In the genomic region with DNA sequence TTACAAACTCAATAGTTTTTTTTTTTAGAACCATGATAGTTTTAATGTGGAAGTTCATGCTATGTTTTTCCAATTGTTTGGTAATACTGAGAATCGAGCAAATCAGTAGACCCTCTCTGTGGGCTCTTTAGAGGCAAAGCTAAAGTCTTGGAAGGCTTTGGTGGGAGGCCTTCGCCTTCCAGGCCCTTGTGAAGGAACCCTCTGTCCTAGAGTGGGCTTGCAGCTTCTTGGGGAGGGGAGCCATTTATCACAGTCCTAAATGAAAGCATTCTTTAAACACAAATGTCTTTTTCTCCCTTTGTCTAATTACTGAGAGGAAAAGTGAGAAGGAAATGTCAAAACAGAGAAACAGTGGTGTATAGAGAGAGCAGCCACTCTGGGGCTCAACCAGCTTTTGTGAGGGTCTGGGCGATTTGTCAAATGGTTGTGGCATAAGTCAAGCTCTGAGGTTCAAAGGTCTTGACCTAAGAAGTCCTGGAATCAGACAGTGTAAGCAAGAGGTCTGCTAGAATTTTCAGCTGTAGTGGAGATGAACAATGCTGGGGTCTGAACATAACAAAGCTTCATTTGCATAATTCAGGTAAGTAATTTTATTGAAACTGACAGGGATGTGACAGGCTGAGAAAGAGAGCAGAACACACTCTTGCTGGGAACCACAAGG, we compare ENCODE assay signal across 14 mouse cellular contexts.
DNase-seq lines count a peak whose midpoint lies in the region; ATAC-seq and TF ChIP-seq lines count a peak whose summit lies in the region.
"Had no signal": no experiment of that assay in that cellular context is flagged by ENCODE, and none has a peak within 500 bp of the region (broad histone marks: within the 10 kb centered on the region; RNA-seq: fewer than 3 reads in every experiment).

No protein-coding gene starts in this region.

- H3K9me3 ChIP-seq in forebrain, embryonic 13.5 days (replicated peaks) = no peaks in the 10 kb centered on the region
- no peaks in the 10 kb centered on the region for H3K9me3 ChIP-seq in hindbrain, postnatal 0 days (ENCODE audit: low read length)
- H3K9me3 ChIP-seq in neural tube, embryonic 12.5 days = no peaks in the 10 kb centered on the region
- no peaks in the 10 kb centered on the region for H3K9me3 ChIP-seq in heart, embryonic 12.5 days (replicated peaks)
- H3K9me3 ChIP-seq: limb, embryonic 12.5 days had no signal

- peak overlapping the region; percentile 73 for H3K27ac ChIP-seq in forebrain, embryonic 13.5 days
- H3K27ac ChIP-seq in hindbrain, postnatal 0 days = peak overlapping the region; percentile 45; the same call in 1 of the 2 replicates
- H3K27ac ChIP-seq in neural tube, embryonic 12.5 days = no peak overlapping the region
- H3K27ac ChIP-seq in heart, embryonic 12.5 days (ENCODE audit: poor library complexity, severe bottlenecking) = no peak overlapping the region
- H3K27ac ChIP-seq: limb, embryonic 12.5 days; macrophage had no signal

- no peak overlapping the region for H3K9ac ChIP-seq in forebrain, embryonic 13.5 days
- H3K9ac ChIP-seq in hindbrain, postnatal 0 days (replicated peaks; ENCODE audit: low read length) = no peak overlapping the region
- no peak overlapping the region for H3K9ac ChIP-seq in neural tube, embryonic 12.5 days
- no peak overlapping the region for H3K9ac ChIP-seq in heart, embryonic 12.5 days
- H3K9ac ChIP-seq: limb, embryonic 12.5 days had no signal

- no peaks in the 10 kb centered on the region for H3K27me3 ChIP-seq in forebrain, embryonic 13.5 days
- no peaks in the 10 kb centered on the region for H3K27me3 ChIP-seq in hindbrain, postnatal 0 days (ENCODE audit: insufficient read depth, low read length)
- no peaks in the 10 kb centered on the region for H3K27me3 ChIP-seq in neural tube, embryonic 12.5 days (replicated peaks)
- H3K27me3 ChIP-seq in heart, embryonic 12.5 days (replicated peaks) = no peaks in the 10 kb centered on the region
- H3K27me3 ChIP-seq: limb, embryonic 12.5 days had no signal

- TF ChIP-seq CTCF in hindbrain, postnatal 0 days (IDR thresholded peaks at IDR 0.05; ENCODE audit: low read depth) = no peak

- WGBS in forebrain, embryonic 13.5 days = 10% methylated on average over 3 of the region's 3 CpGs
- WGBS in hindbrain, postnatal 0 days = 23% methylated on average over 3 of the region's 3 CpGs
- 2% methylated on average over 3 of the region's 3 CpGs for WGBS in neural tube, embryonic 12.5 days
- 57% methylated on average over 3 of the region's 3 CpGs for WGBS in heart, embryonic 12.5 days

- H3K4me3 ChIP-seq in forebrain, embryonic 13.5 days = no peak overlapping the region
- H3K4me3 ChIP-seq in hindbrain, postnatal 0 days (ENCODE audit: low read length) = no peak overlapping the region
- no peak overlapping the region for H3K4me3 ChIP-seq in neural tube, embryonic 12.5 days
- H3K4me3 ChIP-seq in heart, embryonic 12.5 days = no peak overlapping the region
- H3K4me3 ChIP-seq: limb, embryonic 12.5 days had no signal

- peak; percentile 76 for DNase-seq in embryo, embryonic 11 days
- DNase-seq in hindbrain, postnatal 0 days (ENCODE audit: low spot score) = peak; percentile 29
- no peak for DNase-seq in lung, adult 18-20 months
- no peak for DNase-seq in cerebellum, adult 9-10 months
- DNase-seq in gastrocnemius, adult 18-20 months (ENCODE audit: low spot score) = no peak
- DNase-seq: cerebellum, adult 8-10 months; kidney, postnatal 14 days; layer of hippocampus, postnatal 36 days had no signal

- peaks cover 23% of the 10 kb centered on the region for H3K4me1 ChIP-seq in forebrain, embryonic 13.5 days
- H3K4me1 ChIP-seq in hindbrain, postnatal 0 days (ENCODE audit: insufficient read depth, low read length) = no peaks in the 10 kb centered on the region
- peaks cover 15% of the 10 kb centered on the region for H3K4me1 ChIP-seq in neural tube, embryonic 12.5 days
- no peaks in the 10 kb centered on the region for H3K4me1 ChIP-seq in heart, embryonic 12.5 days (replicated peaks)
- H3K4me1 ChIP-seq: limb, embryonic 12.5 days had no signal

- no peak overlapping the region for H3K4me2 ChIP-seq in forebrain, embryonic 13.5 days
- no peak overlapping the region for H3K4me2 ChIP-seq in hindbrain, postnatal 0 days (ENCODE audit: low read depth, low read length)
- H3K4me2 ChIP-seq in neural tube, embryonic 12.5 days (replicated peaks) = no peak overlapping the region
- H3K4me2 ChIP-seq in heart, embryonic 12.5 days = no peak overlapping the region
- H3K4me2 ChIP-seq: heart, embryonic 11.5 days; limb, embryonic 12.5 days had no signal

- H3K36me3 ChIP-seq in forebrain, embryonic 13.5 days (ENCODE audit: poor library complexity, severe bottlenecking) = no peaks in the 10 kb centered on the region
- H3K36me3 ChIP-seq in hindbrain, postnatal 0 days (ENCODE audit: insufficient read depth, low read length) = no peaks in the 10 kb centered on the region
- H3K36me3 ChIP-seq in neural tube, embryonic 12.5 days = no peaks in the 10 kb centered on the region
- H3K36me3 ChIP-seq in heart, embryonic 12.5 days = no peaks in the 10 kb centered on the region
- H3K36me3 ChIP-seq: limb, embryonic 12.5 days had no signal

- no peak for ATAC-seq in forebrain, embryonic 13.5 days
- no peak for ATAC-seq in hindbrain, postnatal 0 days
- peak; percentile 27 for ATAC-seq in neural tube, embryonic 12.5 days (ENCODE audit: low FRiP score, low read depth)
- no peak for ATAC-seq in heart, embryonic 12.5 days (ENCODE audit: insufficient number of reproducible peaks, low FRiP score)

Comparison
In these comparisons a context has a peak if more than half of its experiments do, and no peak if none do; other contexts are left out.
1. DNase-seq: peak in embryo, embryonic 11 days (single experiment) and hindbrain, postnatal 0 days (single experiment); none in lung, adult 18-20 months (0 of 2), cerebellum, adult 9-10 months (single experiment) and gastrocnemius, adult 18-20 months (single experiment).
2. H3K27ac ChIP-seq: peak in forebrain, embryonic 13.5 days (single experiment) and hindbrain, postnatal 0 days (single experiment); none in neural tube, embryonic 12.5 days (single experiment) and heart, embryonic 12.5 days (single experiment).